Mouse (Mus musculus) hindbrain, postnatal 0 days (tissue): ENCODE data around the gene Plcb3. TPM values are rescaled to one million over a fixed set of nuclear protein-coding genes. Genes with fewer than 3 reads are reported as not detected.

Experiments used
- ATAC-seq: fragments of 200-750 bp; cut with Nextera tagmentation; 2 replicates; pipeline ENCODE4 v1.8.0; 2017; ENCODE audit warnings: mild to moderate bottlenecking, moderate TSS enrichment, moderate library complexity
- DNase-seq: peaks from one replicate; pipeline ENCODE4 v3.0.0-alpha.2; 2015; ENCODE audit warnings: low spot score
- H3K27ac ChIP-seq: fragments of 300-500 bp; sonication (generic); 2 replicates; pipeline ENCODE4 v1.5.1; 2014; ENCODE audit warnings: mild to moderate bottlenecking
- H3K27me3 ChIP-seq: fragments of 300-500 bp; sonication (generic); 2 replicates; pipeline ENCODE4 v1.6.1; 2014; ENCODE audit warnings: low read length, mixed read lengths; ENCODE audit not compliant: insufficient read depth
- H3K36me3 ChIP-seq: fragments of 300-500 bp; sonication (generic); 2 replicates; pipeline ENCODE4 v1.6.1; 2014; ENCODE audit warnings: low read length, mixed read lengths; ENCODE audit not compliant: insufficient read depth
- H3K4me1 ChIP-seq: fragments of 300-500 bp; sonication (generic); 2 replicates; pipeline ENCODE4 v1.6.1; 2014; ENCODE audit warnings: antibody characterized with exemption, low read length, mixed read lengths; ENCODE audit not compliant: insufficient read depth
- H3K4me2 ChIP-seq: fragments of 300-500 bp; sonication (generic); 2 replicates; pipeline ENCODE4 v1.6.1; 2014; ENCODE audit warnings: low read depth, mild to moderate bottlenecking, low read length, moderate library complexity, mixed read lengths
- H3K4me3 ChIP-seq: fragments of 300-500 bp; sonication (generic); 2 replicates; pipeline ENCODE4 v1.5.1; 2014; ENCODE audit warnings: low read length
- H3K9ac ChIP-seq: fragments of 300-500 bp; sonication (generic); replicated peaks from 2 replicates; pipeline ENCODE4 v1.6.1; 2014; ENCODE audit warnings: mild to moderate bottlenecking, low read length, moderate library complexity, mixed read lengths
- H3K9me3 ChIP-seq: fragments of 300-500 bp; sonication (generic); 2 replicates; pipeline ENCODE4 v1.6.1; 2016; ENCODE audit warnings: low read length, mixed read lengths
- CTCF ChIP-seq: IDR thresholded peaks from 2 replicates; pipeline ENCODE4 v1.5.1; 2016; ENCODE audit warnings: antibody characterized with exemption, control low read depth, low read depth
- WGBS: fragments of 180-500 bp; shearing (Covaris S2); extraction: QIAGEN DNeasy Blood & Tissue Kit; methylation state at CpG from one replicate; pipeline ENCODE4 v1.1.7; 2014; 5-methylcytosine and 5-hydroxymethylcytosine counted together
- polyA plus RNA-seq: library from polyadenylated mRNA; unstranded; fragments of >200 nt; fragmentation: Nextera tagmentation; extraction: Ambion mirVana; gene quantifications from 2 replicates; pipeline ENCODE4 v1.2.1, GENCODE M21; 2015
- total RNA-seq: library from RNA; depleted of rRNA; stranded (reverse); fragments of >200 nt; gene quantifications from 2 replicates; pipeline ENCODE4 v1.2.3, GENCODE M21; 2014

Gene Plcb3
- total and polyA plus RNA-seq, 2 experiments from 2014 or later, result 11.1 to 18.5 TPM

- H3K27ac ChIP-seq, result peak within 1 kb of the TSS; percentile 41; the same call in 1 of the 2 replicates
- H3K9me3 ChIP-seq, result no peaks in the 10 kb centered on the region
- peak within 1 kb of the TSS; percentile 47 for H3K4me3 ChIP-seq
- WGBS, result 7% methylated on average over 23 of the region's 23 CpGs
- peaks cover 6% of the 10 kb centered on the region for H3K27me3 ChIP-seq
- ATAC-seq (0 out of 2 replicates have a peak, but pooled peaks have one; percentile 36), DNase-seq (no peak)
- H3K9ac ChIP-seq, result peak within 1 kb of the TSS; percentile 60
- peaks cover 15% of the 10 kb centered on the region for H3K4me1 ChIP-seq
- peak within 1 kb of the TSS; percentile 67 for H3K4me2 ChIP-seq
- TF ChIP-seq CTCF, result no peak
- no peaks in the 10 kb centered on the region for H3K36me3 ChIP-seq
Measured at GRCm38 (mm10) chr19:6934195-6934977, 41.9 kb downstream of the Plcb3 start, which contains the start of gene Kcnk4. TSS of gene Kcnk4 (minus strand) at chr19:6934515.

DNA sequence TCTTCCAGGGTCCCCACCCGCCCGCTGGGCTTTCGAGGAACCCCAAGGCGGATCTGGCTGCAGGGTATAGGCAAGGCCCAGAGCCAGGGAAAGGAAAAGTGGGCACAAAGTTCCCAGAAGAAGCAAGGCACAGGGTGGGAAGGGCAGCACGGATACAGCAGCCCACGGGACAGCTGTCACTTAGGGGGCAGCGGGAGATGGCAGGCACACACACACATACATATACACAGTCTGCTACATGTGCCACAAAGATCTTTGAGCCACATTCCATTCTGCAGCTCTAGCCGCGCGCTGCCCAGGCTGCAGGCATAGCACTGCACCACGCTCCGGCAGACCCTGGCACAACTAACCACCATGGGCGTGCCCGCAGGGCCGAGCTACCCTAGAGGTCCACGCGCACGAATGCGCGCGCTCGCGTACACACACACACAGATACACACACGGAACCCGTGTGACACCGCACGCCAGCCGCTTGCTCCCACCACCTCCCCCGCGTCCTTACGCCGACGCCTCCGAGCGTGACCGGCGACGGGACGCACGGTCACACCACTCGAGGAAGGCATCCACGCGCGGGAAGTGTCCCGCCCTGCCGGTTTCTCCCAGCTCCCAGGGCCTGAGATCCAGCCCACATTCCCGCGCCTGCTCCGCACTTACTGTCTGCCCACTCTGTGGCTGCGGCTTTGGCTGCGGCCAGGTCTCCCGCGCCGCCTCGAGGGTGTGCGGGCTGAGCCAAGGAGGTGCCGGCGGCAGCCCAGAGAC lies 42.7 kb downstream of the Plcb3 start:
- Histone ChIP-seq H3K9me3 (no peaks in the 10 kb centered on the region), H3K36me3 (no peaks in the 10 kb centered on the region), H3K4me1 (peaks cover 9% of the 10 kb centered on the region), H3K27me3 (peaks cover 6% of the 10 kb centered on the region), H3K4me2 (peak overlapping the region; percentile 67), H3K27ac (peak overlapping the region; percentile 41; the same call in 1 of the 2 replicates), H3K9ac (peak overlapping the region; percentile 60), H3K4me3 (peak overlapping the region; percentile 47)
- WGBS, result 3% methylated on average over 58 of the region's 58 CpGs
- ATAC-seq (peak; percentile 73), DNase-seq (peak; percentile 68)
- TF ChIP-seq CTCF, result no peak

GRCm38 (mm10) chr19:6933102-6933435 lies 43.2 kb downstream of the Plcb3 start:
- ATAC-seq (no peak), DNase-seq (no peak)
- WGBS, result 27% methylated on average over 4 of the region's 4 CpGs
- H3K27me3 ChIP-seq, result peaks cover 6% of the 10 kb centered on the region
- H3K4me2 ChIP-seq, result peak overlapping the region; percentile 67
- H3K27ac ChIP-seq, result peak overlapping the region; percentile 41; the same call in 1 of the 2 replicates
- peak overlapping the region; percentile 60; the same call in 1 of the 2 replicates for H3K9ac ChIP-seq
- TF ChIP-seq CTCF, result no peak
- no peaks in the 10 kb centered on the region for H3K36me3 ChIP-seq
- H3K9me3 ChIP-seq, result no peaks in the 10 kb centered on the region
- peak overlapping the region; percentile 47 for H3K4me3 ChIP-seq
- peaks cover 9% of the 10 kb centered on the region for H3K4me1 ChIP-seq

DNA sequence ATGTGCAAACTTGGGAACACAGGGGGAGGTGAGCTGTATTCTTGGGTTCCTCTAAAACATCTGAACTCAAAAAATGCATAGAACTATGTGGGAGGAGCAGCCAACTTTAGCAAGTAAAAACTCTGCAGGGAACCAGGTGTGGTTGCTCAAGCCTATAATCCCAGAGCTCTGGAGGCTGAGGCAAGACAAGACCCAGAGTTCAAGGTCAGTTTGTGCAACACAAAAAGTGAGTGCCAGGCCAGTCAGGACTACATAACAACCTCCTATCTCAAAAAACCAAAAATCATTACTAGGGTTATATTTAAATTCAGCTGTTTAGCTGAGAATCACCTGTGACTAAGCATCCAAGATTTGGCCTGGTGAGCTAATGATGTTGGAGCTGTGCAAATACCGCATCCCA lies 44.3 kb downstream of the Plcb3 start:
- Histone ChIP-seq H3K27me3 (peaks cover 13% of the 10 kb centered on the region), H3K4me3 (no peak overlapping the region), H3K9ac (no peak overlapping the region), H3K9me3 (no peaks in the 10 kb centered on the region), H3K36me3 (no peaks in the 10 kb centered on the region), H3K4me1 (peaks cover 9% of the 10 kb centered on the region), H3K4me2 (no peak overlapping the region), H3K27ac (no peak overlapping the region)
- WGBS, result 71% methylated on average over 1 of the region's 1 CpGs
- DNase-seq (no peak), ATAC-seq (no peak)
- TF ChIP-seq CTCF, result no peak

GRCm38 (mm10) chr19:6931002-6931401 lies 45.3 kb downstream of the Plcb3 start:
- no peak for TF ChIP-seq CTCF

DNA sequence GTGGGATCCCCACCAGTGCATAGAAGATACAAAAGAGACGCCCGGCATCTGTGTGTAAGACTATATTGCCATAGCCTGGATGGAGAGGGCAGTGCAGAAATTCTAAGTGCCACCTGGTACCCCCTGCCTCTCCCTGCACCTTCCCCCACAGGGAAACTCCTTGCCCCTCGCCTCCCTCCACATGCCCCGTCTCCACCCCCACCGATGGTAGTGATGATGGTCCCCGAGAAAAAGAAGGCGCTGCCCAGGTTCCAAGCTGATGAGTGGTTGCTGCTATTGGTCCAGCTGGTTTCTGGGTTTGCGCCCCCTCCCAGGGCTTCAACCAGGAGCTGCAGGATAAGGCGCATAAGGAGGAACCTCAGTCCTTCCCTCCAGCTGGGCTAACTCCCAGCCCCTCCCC lies 48.2 kb downstream of the Plcb3 start:
- 12% methylated on average over 9 of the region's 9 CpGs for WGBS
- H3K4me3 ChIP-seq, result no peak overlapping the region
- no peak for ATAC-seq
- H3K27me3 ChIP-seq, result peaks cover 46% of the 10 kb centered on the region
- no peaks in the 10 kb centered on the region for H3K36me3 ChIP-seq
- no peaks in the 10 kb centered on the region for H3K9me3 ChIP-seq
- peaks cover 6% of the 10 kb centered on the region; the same call in 1 of the 2 replicates for H3K4me1 ChIP-seq
- DNase-seq, result no peak
- no peak overlapping the region for H3K4me2 ChIP-seq
- H3K27ac ChIP-seq, result no peak overlapping the region
- no peak for TF ChIP-seq CTCF
- no peak overlapping the region for H3K9ac ChIP-seq

More at GRCm38 (mm10) chr19:6931002-6931401, 45.3 kb downstream of the Plcb3 start:
- H3K4me2 ChIP-seq, result no peak overlapping the region
- no peak overlapping the region for H3K4me3 ChIP-seq
- H3K9ac ChIP-seq, result no peak overlapping the region
- H3K9me3 ChIP-seq, result no peaks in the 10 kb centered on the region
- H3K27ac ChIP-seq, result no peak overlapping the region
- H3K36me3 ChIP-seq, result no peaks in the 10 kb centered on the region
- peaks cover 9% of the 10 kb centered on the region for H3K4me1 ChIP-seq
- DNase-seq (no peak), ATAC-seq (no peak)
- WGBS, result 0% methylated on average over 2 of the region's 2 CpGs
- peaks cover 23% of the 10 kb centered on the region for H3K27me3 ChIP-seq
